Mouse (Mus musculus) liver, adult 2 months (tissue): ENCODE measurements around the gene Nt5c1b.

ENCODE experiments used
- CTCF ChIP-seq: fragments of 200-500 bp; IDR thresholded peaks from 2 replicates; pipeline ENCODE4 v1.5.1; 2011; ENCODE audit warnings: low read depth, low read length, control low read depth
- POLR2A ChIP-seq: fragments of 200-500 bp; IDR thresholded peaks from 2 replicates; pipeline ENCODE4 v1.6.1; 2011; ENCODE audit warnings: low read length, control low read depth; ENCODE audit not compliant: insufficient read depth; ENCODE audit errors: extremely low read depth

DNA sequence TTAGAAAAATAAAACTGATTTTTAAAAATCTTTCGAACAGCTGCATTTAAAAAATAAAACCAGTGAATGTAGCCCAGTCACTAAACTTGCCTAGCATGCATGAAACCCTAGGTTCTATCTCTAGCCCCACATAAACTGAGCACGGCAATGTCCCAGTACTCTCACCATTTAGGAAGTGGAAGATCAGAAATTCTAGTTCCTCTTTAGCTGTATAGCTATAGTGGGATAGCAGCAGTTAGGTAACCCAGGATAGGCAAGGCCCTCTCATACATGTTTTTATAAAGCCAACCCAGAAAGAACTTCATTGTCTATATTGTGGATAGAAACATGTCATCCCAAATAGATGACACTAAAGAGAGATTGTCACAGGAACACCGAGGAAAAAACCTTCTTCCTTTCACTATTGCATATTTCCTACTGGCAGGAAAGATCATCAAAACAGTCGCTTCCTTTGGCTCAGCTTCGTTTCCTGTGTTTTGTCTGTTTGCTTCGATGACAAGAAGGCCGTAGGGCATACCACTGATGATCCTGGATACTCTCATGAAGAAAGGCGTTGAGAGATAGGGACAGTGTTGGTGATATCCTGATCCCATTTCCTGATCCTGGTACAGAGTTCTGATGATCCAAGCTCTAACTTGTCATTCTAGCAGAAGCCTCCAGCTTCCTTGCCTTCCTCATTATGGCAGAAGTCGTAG is 32.8 kb downstream of the Nt5c1b start:
- no peak for TF ChIP-seq POLR2A
- TF ChIP-seq CTCF, result no peak
